Mouse (Mus musculus) ovary, postnatal 14 days (tissue): ENCODE data around the gene Olfr1275.

Source experiments
- DNase-seq: peaks from one replicate; pipeline ENCODE4 v3.0.0; 2022; ENCODE audit warnings: low spot score

Gene Olfr1275

DNA sequence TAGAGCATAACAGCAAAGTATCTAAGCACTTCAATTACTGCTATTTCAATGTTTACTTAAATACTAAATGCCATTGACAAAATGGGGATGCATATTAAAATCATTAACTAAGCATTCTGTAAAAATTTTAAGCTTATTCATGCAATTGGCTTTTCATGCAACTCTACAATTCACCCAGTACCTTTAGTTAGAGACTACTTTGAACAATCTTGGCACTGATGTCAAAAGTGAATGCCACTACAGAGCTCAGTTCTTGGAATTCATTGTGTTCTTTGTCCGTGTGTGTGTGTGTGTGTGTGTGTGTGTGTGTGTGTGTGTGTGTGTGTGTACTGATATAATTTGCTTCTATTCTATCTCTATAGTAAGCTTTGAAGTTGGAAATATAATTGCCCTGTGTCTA is at the start of gene Olfr1275:
Olfr1275 (minus strand) TSS at position 101 of the 400 bp plus-strand sequence.
- no peak for DNase-seq

DNA sequence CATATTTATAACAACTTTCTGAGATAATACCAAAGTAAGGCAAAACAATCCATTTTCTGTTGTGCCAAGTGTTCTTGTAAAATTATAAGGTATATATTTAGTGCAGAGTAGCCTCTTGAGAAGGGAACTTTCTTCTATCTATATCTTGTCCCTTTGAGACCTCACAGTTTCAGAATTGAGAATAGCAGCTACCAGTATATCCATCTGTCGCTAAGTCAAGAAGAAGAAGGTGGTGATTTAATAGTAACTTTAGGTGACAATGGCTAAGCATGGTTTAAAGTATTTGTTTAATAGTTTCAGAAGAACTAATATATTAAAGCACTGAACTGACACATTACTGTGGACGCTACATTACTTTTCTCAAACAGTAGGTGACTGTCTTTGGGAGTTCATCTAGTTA is 38.9 kb upstream of the Olfr1275 start, which contains the start of gene Olfr1277:
Olfr1277 (minus strand) TSS at position 101 of the 400 bp plus-strand sequence.
- no peak for DNase-seq

DNA sequence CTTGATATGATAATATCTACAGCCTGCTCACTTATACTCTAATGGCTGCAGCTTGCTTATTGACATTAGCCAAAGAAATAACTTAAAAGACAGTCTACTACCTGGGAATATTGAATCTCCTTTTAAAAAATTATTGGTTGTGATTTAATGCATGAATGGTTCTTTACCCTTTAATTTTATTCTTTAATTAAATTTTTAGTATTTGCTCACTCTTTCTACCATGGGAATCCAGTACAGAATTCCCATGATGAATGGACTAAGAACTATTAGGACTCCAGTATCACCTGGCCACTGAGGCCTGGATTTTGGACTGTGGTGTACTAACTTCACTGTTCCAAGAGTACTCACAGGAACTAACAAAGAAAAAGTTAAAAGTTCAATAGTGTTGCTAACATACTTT is 19.1 kb upstream of the Olfr1275 start, which contains the start of gene Olfr1276:
Olfr1276 (plus strand) TSS at position 301 of the 400 bp plus-strand sequence.
- DNase-seq: no peak

DNA sequence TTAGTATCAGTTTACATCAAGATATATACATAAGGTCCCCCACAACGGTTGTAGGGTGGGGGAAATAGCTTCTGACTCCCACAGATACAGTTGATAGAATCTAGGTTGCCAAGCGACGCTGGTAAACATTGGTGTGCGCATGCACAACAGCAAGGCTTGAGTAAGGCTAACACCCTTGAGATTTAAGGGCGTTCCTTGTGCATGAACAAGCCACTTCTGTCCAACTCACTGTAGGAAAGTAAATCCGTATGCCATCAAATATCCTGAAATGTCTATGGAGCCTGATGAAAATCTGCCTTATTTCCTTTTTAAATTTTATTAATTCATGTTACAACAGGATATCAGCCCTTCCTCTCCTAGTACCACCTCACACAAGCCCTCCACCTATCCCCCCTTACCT is 5.6 kb downstream of the Olfr1275 start, which contains the start of gene 4930430A15Rik:
4930430A15Rik (minus strand) TSS at position 101 of the 400 bp plus-strand sequence.
- DNase-seq: no peak

DNA sequence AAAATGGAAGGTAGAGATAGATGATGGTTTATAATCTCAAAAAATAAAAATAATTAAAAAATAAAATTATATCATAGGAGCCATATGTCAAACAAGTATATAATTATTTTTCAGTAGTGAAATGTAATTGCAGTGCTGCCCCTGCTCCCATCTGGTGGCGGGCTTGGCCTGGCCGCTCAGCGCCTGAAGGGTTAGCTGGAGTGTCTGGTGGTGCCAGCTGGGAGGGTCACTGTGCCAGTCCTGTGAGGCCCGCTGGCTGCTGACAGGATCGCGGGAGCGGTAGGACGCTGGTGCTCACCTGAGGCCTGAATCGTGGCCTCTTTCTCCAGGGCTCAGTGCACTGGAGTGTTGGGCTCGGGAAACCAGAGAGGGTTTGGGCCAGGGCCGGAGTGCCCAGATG is 53.0 kb downstream of the Olfr1275 start:
- no peak for DNase-seq
